Mouse (Mus musculus): ENCODE results near the gene Ccdc85a.

- no peak for TF ChIP-seq POLR2A (IDR thresholded peaks at IDR 0.05; ENCODE audit: control insufficient read depth, low read depth, low read length)
- TF ChIP-seq CTCF (IDR thresholded peaks at IDR 0.05; ENCODE audit: control insufficient read depth, insufficient read depth, insufficient replicate concordance, low read depth, low read length): no peak
Measured at GRCm38 (mm10) chr11:28459165-28459564, 125.0 kb downstream of the Ccdc85a start.
